Mouse (Mus musculus) liver, embryonic 16.5 days (tissue): ENCODE data around the gene Fbxo45. TPM values are rescaled to one million over a fixed set of nuclear protein-coding genes. Genes with fewer than 3 reads are reported as not detected.
"Not testable (repeated sequence)": the region's sequence is repeated elsewhere in the genome, so short reads cannot be mapped to it uniquely, and the experiment has no call there.

Experiments used
- ATAC-seq: fragments of 200-750 bp; cut with Nextera tagmentation; 2 replicates; pipeline ENCODE4 v1.8.0; 2017; ENCODE audit warnings: low read depth, mild to moderate bottlenecking, moderate number of reproducible peaks, moderate library complexity
- H3K27ac ChIP-seq: fragments of 300-500 bp; sonication (generic); 2 replicates; pipeline ENCODE4 v1.5.1; 2014; ENCODE audit warnings: mild to moderate bottlenecking, low read length
- H3K27me3 ChIP-seq: fragments of 300-500 bp; sonication (generic); 2 replicates; pipeline ENCODE4 v1.6.1; 2014; ENCODE audit warnings: low read depth, low read length, mixed read lengths; ENCODE audit not compliant: control insufficient read depth, insufficient read depth
- H3K36me3 ChIP-seq: fragments of 300-500 bp; sonication (generic); 2 replicates; pipeline ENCODE4 v1.6.1; 2014; ENCODE audit warnings: mild to moderate bottlenecking; ENCODE audit not compliant: control insufficient read depth, insufficient read depth
- H3K4me1 ChIP-seq: fragments of 300-500 bp; sonication (generic); 2 replicates; pipeline ENCODE4 v1.6.1; 2014; ENCODE audit warnings: low read depth, low read length, mixed read lengths; ENCODE audit not compliant: control insufficient read depth
- H3K4me2 ChIP-seq: fragments of 300-500 bp; sonication (generic); 2 replicates; pipeline ENCODE4 v1.6.1; 2014; ENCODE audit warnings: low read depth, low read length, mixed read lengths
- H3K4me3 ChIP-seq: fragments of 300-500 bp; sonication (generic); 2 replicates; pipeline ENCODE4 v1.5.1; 2014; ENCODE audit warnings: low read depth, mild to moderate bottlenecking, low read length
- H3K9ac ChIP-seq: fragments of 300-500 bp; sonication (generic); 2 replicates; pipeline ENCODE4 v1.6.1; 2014; ENCODE audit warnings: low read depth, low read length
- H3K9me3 ChIP-seq: fragments of 300-500 bp; sonication (generic); replicated peaks from 2 replicates; pipeline ENCODE4 v1.6.1; 2016; ENCODE audit warnings: low read length; ENCODE audit not compliant: control insufficient read depth
- WGBS: fragments of 180-500 bp; shearing (Covaris S2); extraction: QIAGEN DNeasy Blood & Tissue Kit; methylation state at CpG from one replicate; pipeline ENCODE4 v1.1.7; 2014; ENCODE audit not compliant: insufficient replicate concordance; 5-methylcytosine and 5-hydroxymethylcytosine counted together
- polyA plus RNA-seq: library from polyadenylated mRNA; unstranded; fragments of >200 nt; fragmentation: Nextera tagmentation; extraction: Ambion mirVana; gene quantifications from 2 replicates; pipeline ENCODE4 v1.2.1, GENCODE M21; 2015

Fbxo45 gene
- polyA plus RNA-seq, 1 experiment from 2014 or later = 1.6 TPM

DNA sequence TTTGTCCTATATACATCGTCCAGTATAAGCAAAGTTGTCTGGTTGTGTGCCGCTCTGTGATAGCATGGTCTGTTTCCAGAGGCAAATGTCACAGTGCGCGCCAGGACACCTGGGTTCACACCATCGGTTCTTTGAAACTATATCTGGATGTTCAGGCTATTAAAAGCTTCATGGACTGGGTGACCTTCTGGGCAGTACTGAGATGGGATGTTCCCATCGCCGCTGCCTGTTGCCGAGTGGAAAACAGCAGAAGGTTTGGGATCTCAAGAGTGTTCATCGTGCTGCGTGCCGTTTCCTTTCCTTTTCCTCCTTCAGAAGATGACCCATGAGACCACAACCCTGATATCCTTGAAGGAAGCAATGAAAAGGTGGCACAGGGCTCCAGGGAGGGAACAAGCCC lies 24.3 kb upstream of the Fbxo45 start, which contains the start of gene Smco1:
Gene Smco1 (plus strand): TSS at position 178 of the 400 bp plus-strand sequence.
- Histone ChIP-seq H3K27ac (no peak within 1 kb of the TSS), H3K9me3 (no peaks in the 10 kb centered on the region), H3K4me1 (peaks cover under 1% of the 10 kb centered on the region), H3K36me3 (no peaks in the 10 kb centered on the region), H3K9ac (no peak within 1 kb of the TSS), H3K4me3 (no peak within 1 kb of the TSS), H3K4me2 (no peak within 1 kb of the TSS), H3K27me3 (no peaks in the 10 kb centered on the region)
- no peak for ATAC-seq
- 75% methylated on average over 11 of the region's 11 CpGs for WGBS

DNA sequence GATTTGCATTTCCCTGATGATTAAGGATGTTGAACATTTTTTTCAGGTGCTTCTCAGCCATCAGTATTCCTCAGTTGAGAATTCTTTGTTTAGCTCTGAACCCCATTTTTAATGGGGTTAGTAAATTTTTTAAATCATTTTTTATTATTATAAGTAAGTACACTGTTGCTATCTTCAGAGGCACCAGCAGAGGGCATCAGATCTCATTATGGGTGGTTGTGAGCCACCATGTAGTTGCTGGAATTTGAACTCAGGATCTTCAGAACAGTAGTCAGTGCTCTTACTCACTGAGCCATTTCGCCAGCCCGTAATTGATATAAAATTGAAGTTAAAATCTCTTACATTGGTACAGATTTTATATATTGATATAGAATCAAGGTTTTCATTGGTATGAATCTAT lies 17.3 kb upstream of the Fbxo45 start:
- not testable (repeated sequence) for H3K27ac ChIP-seq, H3K36me3 ChIP-seq, H3K27me3 ChIP-seq, H3K4me1 ChIP-seq, H3K9ac ChIP-seq, ATAC-seq, H3K9me3 ChIP-seq, H3K4me3 ChIP-seq, H3K4me2 ChIP-seq
- WGBS = 62% methylated on average over 2 of the region's 2 CpGs

- ATAC-seq = peak; percentile 20
- peak overlapping the region; percentile 96 for H3K27ac ChIP-seq
- peak overlapping the region; percentile 71 for H3K4me2 ChIP-seq
- H3K4me3 ChIP-seq = peak overlapping the region; percentile 93
- WGBS = under 1% methylated on average over 35 of the region's 41 CpGs
- H3K9me3 ChIP-seq = no peaks in the 10 kb centered on the region
- no peaks in the 10 kb centered on the region for H3K27me3 ChIP-seq
- no peaks in the 10 kb centered on the region; the same call in 1 of the 2 replicates for H3K36me3 ChIP-seq
- peak overlapping the region; percentile 98 for H3K9ac ChIP-seq
- peaks cover 21% of the 10 kb centered on the region for H3K4me1 ChIP-seq
Observed at GRCm38 (mm10) chr16:32246351-32246791, 587 bp downstream of the Fbxo45 start.

GRCm38 (mm10) chr16:32243901-32244300 lies 3.1 kb downstream of the Fbxo45 start:
- H3K27ac ChIP-seq = no peak overlapping the region

DNA sequence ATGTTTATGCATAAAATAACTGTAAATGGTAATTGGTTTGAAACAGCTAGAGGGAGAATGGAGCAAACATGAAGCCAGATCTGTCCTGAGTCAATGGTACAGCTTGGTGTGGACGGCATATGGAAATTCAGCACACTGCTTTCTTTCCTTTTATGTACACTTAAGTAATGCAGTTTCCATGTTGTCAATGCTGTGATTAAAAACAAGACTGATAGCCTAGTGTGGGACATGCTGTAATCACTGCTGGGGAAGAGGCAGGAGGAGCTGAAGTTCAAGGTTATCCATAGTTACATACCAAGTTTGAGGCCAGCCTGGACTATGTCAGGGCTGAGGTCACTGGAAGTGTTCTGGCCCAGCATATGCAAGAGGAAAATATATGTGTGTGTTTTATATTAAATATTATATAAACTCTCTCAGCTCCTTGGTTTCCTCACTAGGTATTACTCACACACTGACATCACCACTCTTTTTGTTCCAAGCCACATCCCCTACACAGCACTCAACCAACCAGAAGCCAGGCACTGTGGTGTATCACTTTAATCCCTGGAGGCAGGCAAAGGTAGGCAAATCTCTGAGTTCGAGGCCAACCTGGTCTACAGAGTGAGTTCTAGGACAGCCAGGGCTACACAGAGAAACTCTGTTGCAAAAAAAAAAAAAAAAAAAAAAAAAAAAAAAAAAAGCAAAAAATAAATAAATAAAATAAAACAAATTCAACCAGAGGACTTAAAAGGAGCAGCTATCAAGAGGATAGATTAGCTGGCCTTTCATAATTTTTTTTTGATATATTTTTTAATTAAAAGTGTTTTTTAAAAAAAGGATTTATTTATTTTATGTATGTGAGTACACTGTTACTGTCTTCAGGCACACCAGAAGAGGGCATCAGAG lies 7.3 kb downstream of the Fbxo45 start:
- no peak overlapping the region for H3K4me2 ChIP-seq
- H3K27me3 ChIP-seq = no peaks in the 10 kb centered on the region
- WGBS = 76% methylated on average over 2 of the region's 2 CpGs
- no peak overlapping the region for H3K9ac ChIP-seq
- no peak overlapping the region for H3K27ac ChIP-seq
- no peak for ATAC-seq
- peaks cover 13% of the 10 kb centered on the region for H3K36me3 ChIP-seq
- H3K4me1 ChIP-seq = peaks cover 5% of the 10 kb centered on the region; the same call in 1 of the 2 replicates
- no peaks in the 10 kb centered on the region for H3K9me3 ChIP-seq
- H3K4me3 ChIP-seq = no peak overlapping the region

More at GRCm38 (mm10) chr16:32243901-32244300, 3.1 kb downstream of the Fbxo45 start:
- H3K4me1 ChIP-seq = peaks cover 21% of the 10 kb centered on the region
- H3K9me3 ChIP-seq = no peaks in the 10 kb centered on the region
- WGBS = 88% methylated on average over 3 of the region's 3 CpGs
- no peak overlapping the region for H3K4me3 ChIP-seq
- no peak for ATAC-seq
- H3K36me3 ChIP-seq = no peaks in the 10 kb centered on the region
- H3K27me3 ChIP-seq = no peaks in the 10 kb centered on the region
- no peak overlapping the region for H3K4me2 ChIP-seq
- H3K9ac ChIP-seq = no peak overlapping the region

DNA sequence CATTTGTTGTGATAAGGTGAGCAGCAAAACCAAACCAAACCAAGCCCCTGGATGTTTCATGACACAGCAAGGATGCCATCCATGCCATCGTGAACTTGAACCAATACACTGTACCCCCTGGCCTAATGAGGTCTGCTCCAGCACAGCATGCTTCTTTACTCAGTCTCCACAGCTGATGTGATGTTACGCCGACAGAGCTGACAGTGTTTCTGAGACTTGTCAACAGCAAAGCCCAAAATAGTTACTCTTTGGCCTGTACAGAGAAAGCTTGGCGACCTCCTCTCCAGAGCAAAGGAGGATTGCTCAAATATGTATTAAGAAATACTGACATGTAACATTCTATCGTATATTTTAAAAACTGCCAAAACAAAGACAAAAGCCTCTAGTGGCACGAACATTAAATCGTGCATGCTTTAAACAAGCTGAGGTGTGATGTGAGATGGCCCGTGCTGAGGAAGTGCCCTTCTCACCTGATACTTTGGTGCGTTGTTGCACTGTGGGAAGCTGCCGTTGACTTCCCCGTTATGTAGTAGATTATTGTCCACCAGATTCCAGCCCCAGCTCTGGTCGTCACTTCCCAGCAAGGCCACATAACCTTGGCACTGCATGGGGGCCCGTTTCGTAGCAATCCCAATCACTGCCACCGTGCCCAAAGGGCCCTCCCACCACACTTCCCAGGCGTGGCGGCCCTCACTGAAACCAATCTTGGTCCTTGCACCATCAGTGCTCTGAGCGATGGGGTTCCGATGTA lies 8.9 kb downstream of the Fbxo45 start:
- Histone ChIP-seq H3K36me3 (peaks cover 13% of the 10 kb centered on the region), H3K9me3 (no peaks in the 10 kb centered on the region), H3K9ac (no peak overlapping the region), H3K27me3 (no peaks in the 10 kb centered on the region), H3K27ac (no peak overlapping the region), H3K4me2 (no peak overlapping the region), H3K4me3 (no peak overlapping the region), H3K4me1 (no peaks in the 10 kb centered on the region; the same call in 1 of the 2 replicates)
- WGBS = 86% methylated on average over 19 of the region's 19 CpGs
- ATAC-seq = no peak

GRCm38 (mm10) chr16:32232050-32232449 lies 14.9 kb downstream of the Fbxo45 start:
- H3K27me3 ChIP-seq, H3K27ac ChIP-seq, H3K9ac ChIP-seq, H3K4me3 ChIP-seq, H3K4me1 ChIP-seq, ATAC-seq, H3K36me3 ChIP-seq, H3K9me3 ChIP-seq, H3K4me2 ChIP-seq: not testable (repeated sequence)
- WGBS = 74% methylated on average over 3 of the region's 3 CpGs

GRCm38 (mm10) chr16:32222399-32222798 lies 24.6 kb downstream of the Fbxo45 start:
- no peaks in the 10 kb centered on the region for H3K36me3 ChIP-seq
- no peak overlapping the region for H3K4me3 ChIP-seq
- ATAC-seq = no peak
- H3K9me3 ChIP-seq = no peaks in the 10 kb centered on the region
- H3K27me3 ChIP-seq = no peaks in the 10 kb centered on the region
- H3K27ac ChIP-seq = no peak overlapping the region
- no peaks in the 10 kb centered on the region for H3K4me1 ChIP-seq
- no peak overlapping the region for H3K9ac ChIP-seq
- H3K4me2 ChIP-seq = no peak overlapping the region

DNA sequence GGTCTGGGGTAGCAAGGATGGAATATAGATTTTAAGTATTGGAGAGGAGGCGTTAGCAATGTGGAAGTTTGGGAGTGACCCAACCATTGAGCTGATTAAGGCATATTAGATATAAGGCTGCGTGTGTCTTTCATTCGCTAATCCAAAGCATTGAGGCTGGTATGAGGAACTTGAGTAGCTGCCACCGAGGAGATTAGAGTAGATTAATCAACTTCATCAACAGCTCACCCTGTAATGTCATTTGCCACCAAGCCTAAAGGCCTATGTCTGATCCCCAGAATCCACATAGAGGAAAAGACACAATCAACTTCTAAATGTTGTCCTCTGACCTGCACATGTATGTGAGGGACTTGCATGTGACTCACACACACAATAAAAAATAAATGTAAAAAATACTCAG lies 25.2 kb downstream of the Fbxo45 start:
- Histone ChIP-seq H3K4me2 (no peak overlapping the region), H3K9me3 (no peaks in the 10 kb centered on the region), H3K4me1 (no peaks in the 10 kb centered on the region), H3K27me3 (no peaks in the 10 kb centered on the region), H3K9ac (no peak overlapping the region), H3K4me3 (no peak overlapping the region), H3K27ac (no peak overlapping the region), H3K36me3 (no peaks in the 10 kb centered on the region)
- no peak for ATAC-seq
- 58% methylated on average over 4 of the region's 4 CpGs for WGBS
